Mouse (Mus musculus): Measurements from ENCODE around the gene Ndrg4.

Ndrg4 gene

DNA sequence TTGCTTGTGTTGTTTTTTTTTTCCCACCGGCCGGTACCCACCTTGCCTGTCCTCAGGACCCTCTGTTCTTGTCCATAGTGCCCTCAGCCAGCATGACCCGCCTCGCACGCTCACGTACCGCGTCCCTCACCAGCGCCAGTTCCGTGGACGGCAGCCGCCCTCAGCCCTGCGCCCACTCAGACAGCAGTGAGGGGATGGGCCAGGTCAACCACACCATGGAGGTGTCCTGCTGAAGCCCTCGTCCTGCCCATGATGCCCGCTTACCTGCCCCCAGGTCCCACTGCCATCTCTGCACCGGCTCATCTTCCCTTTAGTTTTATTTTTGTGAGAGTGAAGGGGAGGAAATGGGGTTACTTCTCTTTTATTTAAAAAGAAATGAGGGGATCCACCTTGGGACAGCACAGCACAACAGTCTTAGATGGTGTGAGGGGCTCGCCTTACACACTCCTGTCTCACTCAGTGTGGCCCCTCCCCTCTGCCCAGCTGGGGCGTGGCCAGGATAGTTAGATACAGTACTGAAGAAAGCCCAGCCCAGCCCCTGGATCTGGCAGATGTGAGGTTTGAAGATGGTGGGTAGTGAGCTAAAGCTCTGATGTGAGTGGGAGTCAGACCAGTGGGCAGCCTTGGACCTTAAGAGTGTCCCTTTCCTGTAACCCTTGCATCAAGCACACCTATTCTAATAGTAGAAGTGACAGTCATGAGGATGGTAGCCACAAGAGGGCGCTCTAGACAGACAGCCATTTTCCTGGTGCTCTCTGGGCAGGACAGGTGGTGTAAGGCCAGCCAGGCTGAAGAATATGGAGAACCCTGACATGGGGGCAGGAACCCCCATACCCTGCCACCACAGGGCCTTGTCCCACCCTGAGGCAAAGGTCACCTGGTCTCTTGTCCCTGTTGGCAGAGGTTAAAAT, 36.6 kb downstream of the Ndrg4 start:
- in situ Hi-C loops (cut with MboI; ENCODE audit: low pct_unique_long_range_greater_than_20kb in 1 of 2, low sequenced_read_pairs in 2 of 2, unreplicated experiment in 1 of 2): no loop called here

- in situ Hi-C loops (cut with MboI; ENCODE audit: low pct_unique_long_range_greater_than_20kb in 1 of 2, low sequenced_read_pairs in 2 of 2, unreplicated experiment in 1 of 2): no loop called here
Observed at GRCm38 (mm10) chr8:95714367-95714766, 37.6 kb downstream of the Ndrg4 start.

- in situ Hi-C loops (cut with MboI; ENCODE audit: low pct_unique_long_range_greater_than_20kb in 1 of 2, low sequenced_read_pairs in 2 of 2, unreplicated experiment in 1 of 2): no loop called here
Observed at GRCm38 (mm10) chr8:95714837-95715413, 38.1 kb downstream of the Ndrg4 start.

DNA sequence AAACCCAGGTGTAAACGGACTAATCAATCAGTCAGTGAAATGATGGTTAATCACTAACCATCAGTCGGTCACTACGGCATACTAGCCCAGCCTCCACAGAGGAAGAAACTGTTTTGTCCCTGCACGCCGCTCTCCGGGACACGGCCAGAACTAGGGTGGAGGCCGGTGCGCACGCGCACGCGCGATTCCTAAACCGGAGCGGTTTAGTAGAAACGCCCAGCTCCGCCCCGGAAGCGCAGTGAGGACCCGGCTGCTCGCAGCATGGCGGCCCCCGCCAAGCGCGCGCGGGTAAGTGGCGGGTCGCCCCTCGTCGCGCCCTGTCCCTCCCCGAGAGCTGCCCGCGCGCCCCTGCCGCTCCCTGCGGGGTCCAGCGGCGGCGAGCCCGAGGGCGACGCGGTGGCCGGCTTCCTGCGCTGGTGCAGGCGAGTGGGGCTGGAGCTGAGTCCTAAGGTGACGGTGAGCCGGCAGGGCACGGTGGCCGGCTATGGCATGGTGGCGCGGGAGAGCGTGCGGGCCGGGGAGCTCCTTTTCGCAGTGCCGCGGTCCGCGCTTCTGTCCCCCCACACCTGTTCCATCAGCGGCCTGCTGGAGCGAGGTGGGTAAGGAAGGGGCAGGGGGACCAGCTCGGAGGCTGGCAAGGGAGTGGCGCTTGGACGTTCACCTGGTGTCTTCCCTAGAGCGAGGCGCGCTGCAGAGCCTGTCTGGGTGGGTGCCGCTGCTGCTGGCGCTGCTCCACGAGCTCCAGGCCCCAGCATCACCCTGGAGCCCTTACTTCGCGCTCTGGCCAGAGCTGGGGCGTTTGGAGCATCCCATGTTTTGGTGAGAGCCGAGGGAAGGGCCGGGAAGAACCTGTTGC, 39.1 kb downstream of the Ndrg4 start, which contains the start of gene Setd6:
Setd6 (plus strand) TSS at position 206 of the 856 bp plus-strand sequence.
- in situ Hi-C loops (cut with MboI; ENCODE audit: low pct_unique_long_range_greater_than_20kb in 1 of 2, low sequenced_read_pairs in 2 of 2, unreplicated experiment in 1 of 2): no loop called here

GRCm38 (mm10) chr8:95716546-95717335, 40.0 kb downstream of the Ndrg4 start:
- in situ Hi-C loops (cut with MboI; ENCODE audit: low pct_unique_long_range_greater_than_20kb in 1 of 2, low sequenced_read_pairs in 2 of 2, unreplicated experiment in 1 of 2): no loop called here

DNA sequence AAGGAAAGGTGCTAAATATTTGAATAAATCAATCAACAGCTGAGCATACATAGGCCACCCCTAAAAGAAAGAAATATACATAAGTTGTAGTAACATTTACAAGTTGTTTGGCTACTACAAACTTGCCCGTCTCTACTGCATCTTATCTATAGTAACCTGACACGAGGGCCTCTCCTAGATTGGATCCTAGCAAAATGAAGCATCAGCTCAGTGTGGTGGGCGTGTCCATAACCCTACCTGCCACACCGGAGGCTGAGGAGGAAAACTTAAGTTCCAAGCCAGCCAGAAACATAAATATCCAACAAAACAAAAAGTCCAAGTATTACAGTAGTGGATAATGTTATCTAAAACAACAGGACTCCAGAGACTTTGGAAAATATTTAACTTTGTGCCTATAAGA, 50.8 kb downstream of the Ndrg4 start:
- in situ Hi-C loops (cut with MboI; ENCODE audit: low pct_unique_long_range_greater_than_20kb in 1 of 2, low sequenced_read_pairs in 2 of 2, unreplicated experiment in 1 of 2): loop anchor here in 1 of 2 experiments (5.0 kb wide), 1 partner anchor 35 kb away; no protein-coding TSS in a partner anchor

- in situ Hi-C loops (cut with MboI; ENCODE audit: low pct_unique_long_range_greater_than_20kb in 1 of 2, low sequenced_read_pairs in 2 of 2, unreplicated experiment in 1 of 2): no loop called here
Observed at GRCm38 (mm10) chr8:95738596-95738995, 61.8 kb downstream of the Ndrg4 start.

- in situ Hi-C loops (cut with MboI; ENCODE audit: low pct_unique_long_range_greater_than_20kb in 1 of 2, low sequenced_read_pairs in 2 of 2, unreplicated experiment in 1 of 2): no loop called here
Observed at GRCm38 (mm10) chr8:95741732-95742131, 65.0 kb downstream of the Ndrg4 start.

- in situ Hi-C loops (cut with MboI; ENCODE audit: low pct_unique_long_range_greater_than_20kb in 1 of 2, low sequenced_read_pairs in 2 of 2, unreplicated experiment in 1 of 2): no loop called here
Observed at GRCm38 (mm10) chr8:95748028-95748427, 71.2 kb downstream of the Ndrg4 start.

GRCm38 (mm10) chr8:95751924-95752323, 75.1 kb downstream of the Ndrg4 start:
- in situ Hi-C loops (cut with MboI; ENCODE audit: low pct_unique_long_range_greater_than_20kb in 1 of 2, low sequenced_read_pairs in 2 of 2, unreplicated experiment in 1 of 2): no loop called here

GRCm38 (mm10) chr8:95760323-95760722, 83.5 kb downstream of the Ndrg4 start:
- in situ Hi-C loops (cut with MboI; ENCODE audit: low pct_unique_long_range_greater_than_20kb in 1 of 2, low sequenced_read_pairs in 2 of 2, unreplicated experiment in 1 of 2): loop anchor here in 1 of 2 experiments (5.0 kb wide), 1 partner anchor 33 kb away; no protein-coding TSS in a partner anchor

DNA sequence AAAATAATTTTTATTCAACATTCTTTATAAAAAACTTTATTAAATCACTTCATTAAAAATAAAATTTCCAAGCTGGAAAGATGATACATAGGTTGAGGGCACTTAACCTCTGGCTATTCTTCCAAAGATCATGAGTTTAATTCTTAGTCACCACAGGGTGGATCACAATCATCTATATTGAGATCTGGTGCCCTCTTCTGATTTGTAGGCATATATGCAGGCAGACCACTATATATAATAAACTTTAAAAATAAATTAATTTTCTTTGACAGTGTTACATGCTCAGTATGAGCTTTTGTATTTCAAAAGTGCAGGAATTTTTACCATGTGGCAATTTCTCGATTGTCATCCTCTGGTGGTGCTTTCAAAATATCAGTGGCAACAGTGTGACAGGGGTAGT, 87.4 kb downstream of the Ndrg4 start:
- in situ Hi-C loops (cut with MboI; ENCODE audit: low pct_unique_long_range_greater_than_20kb in 1 of 2, low sequenced_read_pairs in 2 of 2, unreplicated experiment in 1 of 2): loop anchor here in 1 of 2 experiments (5.0 kb wide), 1 partner anchor 37 kb away; no protein-coding TSS in a partner anchor
